Mouse (Mus musculus) hematopoietic stem cell, adult 5-6 weeks (primary cell): ENCODE measurements at regions not wholly inside any gene's neighbourhood (a gene's known extent, or its start where the extent isn't known, plus 50 kb on each side); places are given as distances from the start of the nearest gene placed in this dataset.

Experiments used
- ATAC-seq, 2 experiments: fragments of 125-278 bp in 1 of 2; replicated peaks in 1 of 2; 2 replicates each; pipeline ENCODE4 v1.8.0; 2016 to 2017; ENCODE audit warnings: inconsistent platforms in 2 of 2, mild to moderate bottlenecking in 2 of 2, moderate number of reproducible peaks in 2 of 2, low read depth in 1 of 2, moderate TSS enrichment in 1 of 2; ENCODE audit not compliant: low FRiP score in 2 of 2, poor library complexity in 2 of 2, severe bottlenecking in 2 of 2, insufficient read depth in 1 of 2, low TSS enrichment in 1 of 2

DNA sequence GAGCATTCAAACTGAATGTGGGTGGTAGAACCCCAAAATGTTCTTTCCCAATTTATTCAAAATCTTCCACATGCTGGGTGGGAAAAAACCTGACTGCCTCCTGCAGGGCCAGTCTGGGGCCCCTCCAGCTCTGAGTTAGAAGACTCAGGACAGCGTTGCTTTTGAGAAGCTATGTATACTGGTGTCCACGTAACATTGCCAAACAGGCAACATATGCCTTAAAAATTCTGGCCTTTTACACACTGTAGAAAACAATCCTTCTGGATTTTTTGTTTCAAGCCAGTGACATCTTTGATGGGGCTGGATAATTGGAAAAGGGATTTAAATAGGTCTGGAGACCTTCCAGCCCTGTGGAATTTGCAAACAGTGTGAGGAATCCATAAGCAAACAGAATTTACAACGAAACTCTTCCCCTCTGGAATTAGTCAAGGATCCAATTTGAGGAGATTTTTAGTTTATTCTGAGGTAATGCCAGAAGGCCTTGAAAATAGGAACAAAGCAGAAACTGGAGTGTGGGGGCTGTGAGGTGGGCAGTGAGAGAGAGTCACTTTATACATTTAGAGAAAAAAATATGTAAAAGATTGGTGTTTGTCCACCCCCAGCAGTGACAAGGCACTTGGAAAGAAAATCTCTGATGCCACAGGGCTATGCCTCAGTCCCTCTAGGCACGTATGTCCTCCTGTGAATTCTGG lies 108.9 kb upstream of the F13a1 start:
- ATAC-seq: no peak

DNA sequence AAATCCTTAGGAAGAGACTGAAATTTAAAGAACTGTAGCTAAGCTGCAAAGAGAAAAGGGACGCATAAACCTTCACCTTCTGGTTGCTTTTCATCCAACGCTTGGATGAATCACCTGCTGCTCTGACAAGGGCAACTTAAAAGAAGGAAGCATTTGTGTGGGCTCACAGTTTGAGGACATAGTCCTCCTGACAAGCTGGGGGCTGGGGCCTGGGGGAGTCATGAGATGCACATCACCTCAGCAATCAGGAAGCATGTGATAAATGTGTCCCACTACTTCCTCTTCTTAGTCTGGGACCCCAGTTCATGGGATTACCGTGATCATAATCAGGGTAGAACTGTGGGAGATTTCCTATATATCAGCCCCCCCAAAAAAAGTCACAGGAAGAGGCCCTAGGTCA lies 107.8 kb upstream of the F13a1 start:
- ATAC-seq: peak; percentile 32 to 59; a peak in 1 of 4 replicates

DNA sequence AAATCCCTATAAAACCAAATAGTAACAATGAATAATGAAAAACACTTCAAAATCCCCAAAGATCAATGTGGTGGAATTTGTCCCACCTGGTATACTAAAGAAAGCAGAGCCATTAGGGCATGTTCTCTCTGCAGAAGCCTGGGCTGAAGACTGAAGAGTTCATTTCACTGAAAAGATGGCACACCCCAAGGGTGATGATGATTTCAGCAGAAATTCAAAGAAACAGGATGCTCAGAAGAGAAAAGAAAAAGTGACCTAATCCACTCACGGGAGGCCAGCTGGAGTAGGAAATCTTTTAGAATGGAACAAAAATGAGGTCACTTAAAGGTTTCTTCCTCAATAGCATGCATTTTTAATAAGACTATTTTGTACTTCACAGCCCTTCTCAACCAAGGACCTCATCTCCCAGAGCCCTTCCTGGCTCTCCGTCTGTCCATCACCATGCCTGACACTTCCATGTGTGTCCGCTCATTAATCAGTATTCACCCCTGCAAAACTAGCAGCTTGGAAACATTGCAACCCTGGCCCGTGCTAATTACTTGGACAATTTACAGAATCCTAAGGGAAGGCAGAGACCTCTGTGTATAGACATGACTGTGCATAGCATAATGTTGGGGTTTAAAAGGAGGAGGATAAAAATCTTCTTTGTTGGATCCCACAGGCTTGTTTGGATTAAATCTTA lies 101.9 kb upstream of the F13a1 start:
- no peak for ATAC-seq

GRCm38 (mm10) chr13:37149961-37150360 lies 99.9 kb upstream of the F13a1 start:
- no peak for ATAC-seq

GRCm38 (mm10) chr13:37149066-37149781 lies 99.2 kb upstream of the F13a1 start:
- no peak for ATAC-seq

- peak in 1 of 2 experiments; percentile 67; a peak in 2 of 4 replicates for ATAC-seq
Measured at GRCm38 (mm10) chr13:37148627-37149026, 98.6 kb upstream of the F13a1 start.

- ATAC-seq: no peak
Measured at GRCm38 (mm10) chr13:37147790-37148189, 97.7 kb upstream of the F13a1 start.

DNA sequence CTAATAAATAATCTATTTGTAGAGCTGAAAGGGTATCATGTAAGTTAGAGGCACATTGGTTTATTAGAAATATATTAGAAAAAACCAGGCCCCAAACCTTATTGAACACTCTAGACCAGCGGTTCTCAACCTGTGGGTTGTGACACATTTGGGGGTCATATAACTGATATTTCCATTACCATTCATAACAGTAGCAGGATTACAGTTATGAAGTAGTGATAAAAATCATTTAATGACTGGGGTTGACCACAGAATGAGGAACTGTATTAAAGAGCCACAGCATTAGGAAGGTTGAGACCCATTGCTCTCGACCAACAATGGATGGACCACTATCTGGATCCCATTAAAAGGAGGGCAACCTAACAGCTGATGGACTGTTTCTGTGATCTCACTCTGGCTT lies 92.8 kb upstream of the F13a1 start:
- no peak for ATAC-seq

GRCm38 (mm10) chr13:37135115-37135514 lies 85.1 kb upstream of the F13a1 start:
- no peak for ATAC-seq

- ATAC-seq: no peak
Measured at GRCm38 (mm10) chr13:37134518-37134917, 84.5 kb upstream of the F13a1 start.

DNA sequence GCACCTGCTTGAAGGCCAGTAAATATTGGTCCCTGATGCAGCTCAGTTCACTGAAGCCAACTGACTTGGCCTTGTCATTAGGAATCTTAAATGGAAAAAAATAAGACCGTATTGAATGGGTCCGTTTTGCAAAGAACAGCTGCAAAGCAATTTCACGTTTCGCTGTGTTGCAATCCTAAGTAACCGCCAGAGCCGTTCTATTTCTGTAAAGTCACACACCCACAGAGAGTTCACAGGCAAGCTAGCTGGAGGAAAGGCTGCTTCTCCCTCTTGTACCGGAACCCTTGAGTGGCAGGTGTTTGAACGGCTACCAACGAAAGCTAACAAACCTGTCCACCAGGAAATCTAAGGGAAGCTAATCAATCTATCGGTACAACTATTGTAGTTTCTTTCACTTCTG lies 80.6 kb upstream of the F13a1 start:
- ATAC-seq: peak; percentile 80 to 82

DNA sequence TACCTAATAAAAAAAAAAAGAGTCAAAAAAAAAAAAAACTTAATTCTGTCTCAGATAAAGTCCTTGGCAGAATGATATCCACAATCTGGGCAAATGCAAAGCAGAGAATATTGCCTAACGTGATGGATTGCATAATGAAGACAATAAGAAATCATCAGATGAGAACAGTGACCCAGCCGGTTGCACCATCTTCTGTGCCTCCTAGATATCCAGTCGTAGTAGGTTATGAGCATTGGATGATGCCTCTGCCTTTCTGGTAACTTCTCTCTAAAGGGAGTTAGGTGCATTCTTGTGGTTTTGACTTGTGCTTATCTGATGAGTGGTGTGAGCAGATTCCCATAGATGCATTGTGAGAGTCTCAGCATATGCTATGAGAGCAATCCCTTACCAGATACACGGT lies 71.6 kb upstream of the F13a1 start:
- ATAC-seq: peak in 1 of 2 experiments; percentile 60; a peak in 1 of 4 replicates

DNA sequence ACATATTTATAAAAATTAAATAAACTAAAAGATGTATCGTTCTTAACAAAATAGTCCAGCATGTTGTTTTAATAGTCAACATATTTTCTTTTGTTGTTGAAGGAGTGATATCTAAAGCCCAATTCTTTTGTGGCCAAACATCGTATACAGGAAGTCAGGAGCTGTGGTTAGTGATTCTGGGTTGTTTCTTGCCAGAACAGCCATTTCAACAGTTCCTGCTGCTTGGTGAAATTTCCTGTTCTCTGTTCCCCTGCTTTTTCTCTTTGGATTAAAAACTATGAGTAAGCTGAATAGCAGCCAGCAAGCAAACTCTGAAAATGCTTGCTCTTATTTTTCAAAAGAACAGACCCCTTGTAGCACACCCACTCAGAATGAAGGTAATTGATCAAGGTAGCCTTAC lies 70.2 kb upstream of the F13a1 start:
- peak; percentile 73 to 75; a peak in 3 of 4 replicates for ATAC-seq

DNA sequence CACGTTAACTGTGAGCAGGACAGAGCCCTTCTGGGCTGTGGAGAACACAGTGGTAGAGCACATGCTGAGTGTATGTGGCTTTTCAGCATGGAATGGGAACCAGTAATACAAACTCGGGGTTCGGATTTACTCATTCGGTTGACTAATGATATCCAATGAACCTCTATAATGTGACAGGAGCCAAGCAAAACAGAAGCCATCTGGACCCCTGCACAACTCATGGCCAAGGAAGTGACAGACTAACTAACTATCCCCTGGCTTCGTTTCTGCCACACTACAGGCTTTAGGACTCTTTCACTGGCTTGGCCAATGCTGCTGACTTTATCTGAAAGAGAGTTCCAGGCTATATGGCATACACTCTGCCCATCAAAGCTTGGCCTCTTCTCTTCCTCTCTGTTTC lies 64.3 kb upstream of the F13a1 start:
- ATAC-seq: no peak

DNA sequence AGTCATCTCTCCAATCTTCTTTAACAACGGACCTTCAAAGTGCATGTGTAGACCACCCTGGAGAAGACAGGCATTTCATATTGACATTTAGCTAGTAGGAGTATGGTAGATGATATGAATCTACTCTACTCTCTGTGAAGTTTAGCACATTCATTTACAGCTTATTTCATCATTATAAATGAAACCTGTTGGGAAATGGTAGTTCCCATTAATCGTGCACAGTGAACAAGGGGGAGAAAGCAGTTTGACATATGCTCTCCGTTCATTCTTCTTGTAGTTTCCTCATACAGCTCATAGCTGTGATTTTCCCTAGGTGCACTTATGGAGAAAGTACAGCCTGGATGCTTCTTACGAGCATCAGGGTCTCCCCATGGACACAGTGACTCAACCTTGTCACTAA lies 61.7 kb upstream of the F13a1 start:
- no peak for ATAC-seq

- ATAC-seq: no peak
Measured at GRCm38 (mm10) chr13:37107721-37108120, 57.7 kb upstream of the F13a1 start.

DNA sequence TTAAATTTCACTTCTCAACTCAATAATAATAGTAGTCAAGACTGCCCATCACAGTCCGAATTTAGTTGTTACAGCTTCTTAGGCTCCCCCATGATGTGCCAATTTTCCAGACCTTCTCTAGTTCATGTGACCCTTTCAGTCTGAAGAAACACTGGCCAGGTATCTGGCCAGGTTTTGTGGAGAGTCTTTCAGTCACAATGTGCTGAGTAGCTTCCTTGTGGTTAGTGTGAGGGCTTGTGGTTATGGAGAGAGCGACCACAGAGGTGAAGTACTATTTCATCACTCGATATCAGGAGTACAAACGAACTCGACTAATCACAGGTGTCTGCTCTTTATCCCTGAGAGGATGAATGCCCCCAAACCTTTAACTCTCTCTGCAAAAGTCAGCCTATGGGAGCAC lies 56.0 kb upstream of the F13a1 start:
- ATAC-seq: peak; percentile 47 to 59; a peak in 1 of 4 replicates
